Comparison of ENCODE assay signal across 8 mouse cellular contexts in the genomic region with DNA sequence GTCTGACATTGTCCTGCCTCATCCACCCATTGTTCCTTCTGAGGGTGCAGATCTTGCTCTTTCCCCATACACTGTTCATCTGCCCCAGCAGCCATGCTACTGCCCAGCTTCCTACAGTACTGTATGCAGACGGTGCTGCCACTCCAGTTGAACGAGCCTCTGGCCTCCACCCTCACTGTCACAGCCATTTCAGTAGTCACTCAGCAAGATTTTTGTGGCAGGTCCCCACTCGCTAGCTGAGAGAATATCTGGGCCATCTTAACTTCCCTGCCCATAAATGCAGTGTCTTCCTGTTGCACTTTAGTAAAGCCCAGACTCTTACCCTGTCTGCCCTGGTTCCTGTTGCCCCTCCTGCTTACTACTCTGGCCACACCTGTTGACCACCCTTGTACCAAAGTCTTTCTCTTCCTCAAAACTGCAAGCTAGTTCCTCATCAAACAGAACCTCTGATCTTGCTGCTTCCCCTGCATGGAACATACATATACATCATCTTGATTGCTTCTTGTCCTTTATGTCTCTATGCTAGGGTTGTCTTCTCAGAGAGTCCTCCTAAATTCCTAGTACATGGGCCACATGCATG. TPM values are rescaled to one million over a fixed set of nuclear protein-coding genes. Genes with fewer than 3 reads are reported as not detected.
DNase-seq lines count a peak whose midpoint lies in the region; ATAC-seq lines count a peak whose summit lies in the region.

No protein-coding gene starts in this region.

- no peak overlapping the region; the same call in 1 of the 2 replicates for H3K4me2 ChIP-seq in forebrain, embryonic 16.5 days (ENCODE audit: low read length)
- peak overlapping the region; percentile 89 for H3K4me2 ChIP-seq in hindbrain, embryonic 13.5 days
- peak overlapping the region; percentile 66 for H3K4me2 ChIP-seq in midbrain, embryonic 12.5 days (replicated peaks)

- no peak for DNase-seq in forebrain, embryonic 10.5 days (ENCODE audit: extremely low spot score, low spot score)
- DNase-seq in B cell, adult 2 months: peak; percentile 60 to 69
- DNase-seq in right cerebral cortex, postnatal 14 days: no peak
- DNase-seq in cerebellum, postnatal 25 days: no peak
- DNase-seq in testis, postnatal 14 days (ENCODE audit: low spot score): no peak

- WGBS in forebrain, embryonic 10.5 days: 91% methylated on average over 3 of the region's 3 CpGs
- 85% methylated on average over 3 of the region's 3 CpGs for WGBS in forebrain, embryonic 16.5 days
- 95% methylated on average over 3 of the region's 3 CpGs for WGBS in hindbrain, embryonic 13.5 days
- WGBS in midbrain, embryonic 12.5 days: 82% methylated on average over 3 of the region's 3 CpGs

- peaks cover 50% of the 10 kb centered on the region for H3K36me3 ChIP-seq in forebrain, embryonic 10.5 days (replicated peaks)
- peaks cover 17% of the 10 kb centered on the region for H3K36me3 ChIP-seq in forebrain, embryonic 16.5 days (ENCODE audit: control insufficient read depth, insufficient read depth)
- peaks cover 37% of the 10 kb centered on the region for H3K36me3 ChIP-seq in hindbrain, embryonic 13.5 days
- H3K36me3 ChIP-seq in midbrain, embryonic 12.5 days: peaks cover 39% of the 10 kb centered on the region

- H3K9ac ChIP-seq in forebrain, embryonic 16.5 days (replicated peaks; ENCODE audit: low read depth, low read length): no peak overlapping the region
- peak overlapping the region; percentile 85 for H3K9ac ChIP-seq in hindbrain, embryonic 13.5 days
- peak overlapping the region; percentile 88; the same call in 1 of the 2 replicates for H3K9ac ChIP-seq in midbrain, embryonic 12.5 days (replicated peaks)

- H3K9me3 ChIP-seq in forebrain, embryonic 10.5 days: no peaks in the 10 kb centered on the region
- H3K9me3 ChIP-seq in forebrain, embryonic 16.5 days (ENCODE audit: control insufficient read depth, low read length): no peaks in the 10 kb centered on the region
- no peaks in the 10 kb centered on the region for H3K9me3 ChIP-seq in hindbrain, embryonic 13.5 days
- H3K9me3 ChIP-seq in midbrain, embryonic 12.5 days: no peaks in the 10 kb centered on the region

- peaks cover 30% of the 10 kb centered on the region for H3K4me1 ChIP-seq in forebrain, embryonic 10.5 days
- peaks cover 29% of the 10 kb centered on the region for H3K4me1 ChIP-seq in forebrain, embryonic 16.5 days (replicated peaks; ENCODE audit: control insufficient read depth, insufficient read depth, low read length)
- H3K4me1 ChIP-seq in hindbrain, embryonic 13.5 days (replicated peaks): peaks cover 33% of the 10 kb centered on the region
- H3K4me1 ChIP-seq in midbrain, embryonic 12.5 days: peaks cover 24% of the 10 kb centered on the region

- no peak for ATAC-seq in forebrain, embryonic 16.5 days
- no peak for ATAC-seq in hindbrain, embryonic 13.5 days (ENCODE audit: low FRiP score)
- ATAC-seq in midbrain, embryonic 12.5 days (ENCODE audit: low FRiP score, low read depth): no peak

- H3K27ac ChIP-seq in forebrain, embryonic 10.5 days: no peak overlapping the region
- no peak overlapping the region for H3K27ac ChIP-seq in forebrain, embryonic 16.5 days (ENCODE audit: low read length)
- H3K27ac ChIP-seq in hindbrain, embryonic 13.5 days: no peak overlapping the region
- no peak overlapping the region for H3K27ac ChIP-seq in midbrain, embryonic 12.5 days (replicated peaks)

- H3K27me3 ChIP-seq in forebrain, embryonic 10.5 days (ENCODE audit: poor library complexity, severe bottlenecking): no peaks in the 10 kb centered on the region
- H3K27me3 ChIP-seq in forebrain, embryonic 16.5 days (replicated peaks; ENCODE audit: control insufficient read depth, insufficient read depth, low read length): no peaks in the 10 kb centered on the region
- H3K27me3 ChIP-seq in hindbrain, embryonic 13.5 days: no peaks in the 10 kb centered on the region
- no peaks in the 10 kb centered on the region for H3K27me3 ChIP-seq in midbrain, embryonic 12.5 days

- peak overlapping the region; percentile 91 for H3K4me3 ChIP-seq in forebrain, embryonic 10.5 days
- no peak overlapping the region for H3K4me3 ChIP-seq in forebrain, embryonic 16.5 days (replicated peaks; ENCODE audit: low read length)
- H3K4me3 ChIP-seq in hindbrain, embryonic 13.5 days: peak overlapping the region; percentile 73
- peak overlapping the region; percentile 91; the same call in 1 of the 2 replicates for H3K4me3 ChIP-seq in midbrain, embryonic 12.5 days

RNA-seq across cellular contexts. Expression of gene Dbnl, which starts 1.6 kb away (rescaled TPM):
- polyA plus RNA-seq in forebrain, embryonic 10.5 days (2016; fragmentation: Nextera tagmentation; extraction: Ambion mirVana): 140 and 141 TPM in 2 replicates
- polyA plus RNA-seq in forebrain, embryonic 16.5 days (2015; fragmentation: Nextera tagmentation; extraction: Ambion mirVana): 139 and 141 TPM in 2 replicates
- 142 and 149 TPM in 2 replicates for polyA plus RNA-seq in hindbrain, embryonic 13.5 days (2015; fragmentation: Nextera tagmentation; extraction: Ambion mirVana)
- 148 and 149 TPM in 2 replicates for polyA plus RNA-seq in midbrain, embryonic 12.5 days (2016; fragmentation: Nextera tagmentation; extraction: Ambion mirVana)

RNA-seq across cellular contexts. Expression of gene Pgam2, which starts 13.7 kb away (rescaled TPM):
- 2.8 and 2.9 TPM in 2 replicates for polyA plus RNA-seq in forebrain, embryonic 10.5 days (2016; fragmentation: Nextera tagmentation; extraction: Ambion mirVana)
- polyA plus RNA-seq in forebrain, embryonic 16.5 days (2015; fragmentation: Nextera tagmentation; extraction: Ambion mirVana): 1.9 and 2.4 TPM in 2 replicates
- polyA plus RNA-seq in hindbrain, embryonic 13.5 days (2015; fragmentation: Nextera tagmentation; extraction: Ambion mirVana): 3.4 and 4.3 TPM in 2 replicates
- polyA plus RNA-seq in midbrain, embryonic 12.5 days (2016; fragmentation: Nextera tagmentation; extraction: Ambion mirVana): 3.2 and 5.5 TPM in 2 replicates

RNA-seq across cellular contexts. Expression of gene Urgcp, which starts 27.7 kb away (rescaled TPM):
- 19.3 and 20.3 TPM in 2 replicates for polyA plus RNA-seq in forebrain, embryonic 10.5 days (2016; fragmentation: Nextera tagmentation; extraction: Ambion mirVana)
- polyA plus RNA-seq in forebrain, embryonic 16.5 days (2015; fragmentation: Nextera tagmentation; extraction: Ambion mirVana): 35.2 TPM in 2 replicates
- 29.0 and 30.1 TPM in 2 replicates for polyA plus RNA-seq in hindbrain, embryonic 13.5 days (2015; fragmentation: Nextera tagmentation; extraction: Ambion mirVana)
- 25.1 and 25.8 TPM in 2 replicates for polyA plus RNA-seq in midbrain, embryonic 12.5 days (2016; fragmentation: Nextera tagmentation; extraction: Ambion mirVana)

RNA-seq across cellular contexts. Expression of gene Polm, which starts 48.0 kb away (rescaled TPM):
- polyA plus RNA-seq in forebrain, embryonic 10.5 days (2016; fragmentation: Nextera tagmentation; extraction: Ambion mirVana): 10.1 and 10.6 TPM in 2 replicates
- 8.7 and 8.8 TPM in 2 replicates for polyA plus RNA-seq in forebrain, embryonic 16.5 days (2015; fragmentation: Nextera tagmentation; extraction: Ambion mirVana)
- polyA plus RNA-seq in hindbrain, embryonic 13.5 days (2015; fragmentation: Nextera tagmentation; extraction: Ambion mirVana): 5.3 and 6.6 TPM in 2 replicates
- 9.1 and 9.3 TPM in 2 replicates for polyA plus RNA-seq in midbrain, embryonic 12.5 days (2016; fragmentation: Nextera tagmentation; extraction: Ambion mirVana)

Comparison
In these comparisons a context has a peak if more than half of its experiments do, and no peak if none do; other contexts are left out.
1. DNase-seq: peak in B cell, adult 2 months (2 of 2); none in forebrain, embryonic 10.5 days (single experiment), right cerebral cortex, postnatal 14 days (single experiment), cerebellum, postnatal 25 days (0 of 2) and testis, postnatal 14 days (single experiment).